Mouse (Mus musculus): ENCODE data around the gene Tank.
A peak's percentile ranks its signal among the peaks of the same experiment; 100 is the strongest.

The Tank gene

DNA sequence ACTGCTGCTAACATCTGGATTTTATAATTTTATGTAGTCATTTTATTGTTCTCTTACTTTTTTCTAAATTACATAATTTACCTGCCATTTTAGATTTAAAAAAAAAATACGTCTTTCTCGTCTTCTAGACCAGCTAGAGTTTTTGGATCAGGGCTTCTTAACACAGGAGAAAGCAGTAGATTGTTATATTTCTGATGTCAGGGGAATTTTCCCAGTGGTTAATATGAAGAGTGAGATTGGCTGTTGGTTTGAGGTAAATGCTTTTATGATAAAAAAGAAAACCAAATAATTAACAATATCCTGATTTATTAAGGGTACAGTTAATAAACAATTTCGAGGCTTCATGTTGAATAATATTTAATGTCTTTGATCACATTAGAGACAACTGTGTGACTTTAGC, 1.7 kb downstream of the Tank start:
- DNase-seq (ENCODE audit: low spot score), result no peak

DNA sequence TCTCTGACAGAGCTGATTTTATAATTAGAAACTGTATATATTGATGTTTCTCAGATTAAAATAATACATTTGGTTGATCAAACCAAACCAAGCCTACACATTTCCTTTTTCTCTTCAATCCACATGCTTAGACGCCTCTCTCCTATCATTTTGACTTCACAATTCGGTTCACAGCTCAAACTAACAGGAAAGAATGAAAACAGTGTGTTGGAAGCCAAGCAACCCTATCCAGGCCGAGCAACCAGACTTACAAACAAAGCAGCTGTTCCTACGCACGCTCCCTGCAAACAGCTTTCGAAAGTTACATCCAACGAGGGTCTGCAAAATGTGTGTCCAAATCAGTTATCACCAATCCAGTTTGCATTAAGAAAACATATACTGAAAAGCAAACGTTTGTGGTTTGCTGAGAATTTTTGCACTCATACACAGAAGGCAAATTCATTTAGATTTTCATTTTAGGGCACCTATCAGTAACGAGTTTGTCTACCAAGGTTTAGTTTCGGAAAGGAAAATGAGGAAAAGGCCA, 2.2 kb downstream of the Tank start:
- no peak for DNase-seq (ENCODE audit: low spot score)

DNA sequence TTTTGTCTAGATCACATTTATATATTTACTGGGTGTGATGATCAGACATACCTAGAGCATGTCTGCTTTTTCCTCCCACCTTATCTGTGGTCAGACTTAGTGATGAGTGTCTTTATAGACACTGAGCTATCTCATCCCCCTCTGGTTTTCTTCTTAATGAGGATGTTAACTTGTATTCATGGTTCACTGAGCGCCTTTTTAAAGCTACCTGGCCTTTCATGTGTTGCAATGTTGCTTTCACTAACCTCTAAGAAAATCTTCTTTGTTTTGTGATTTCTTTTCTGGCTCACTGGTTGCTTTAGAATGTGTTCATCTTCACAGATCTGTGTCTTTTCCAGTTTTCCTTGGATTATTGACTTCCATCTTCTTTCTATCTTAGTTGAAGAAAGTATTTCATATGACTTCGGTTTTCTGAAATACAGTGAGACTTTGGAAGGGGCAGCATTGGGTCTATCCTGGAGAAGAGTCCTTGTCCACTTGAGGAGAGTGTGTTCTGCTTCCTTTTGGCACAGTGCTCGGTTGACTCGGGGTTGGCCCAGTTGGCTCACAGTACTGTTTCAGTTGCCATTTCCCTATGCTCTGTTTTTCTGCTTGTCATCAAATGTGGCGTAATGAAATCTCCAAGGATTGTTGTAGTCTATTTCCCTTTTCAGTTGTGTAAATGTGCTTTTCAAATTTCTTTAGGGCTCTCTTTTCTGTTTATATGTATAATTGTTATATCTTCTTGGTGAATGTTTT, 4.4 kb downstream of the Tank start:
- DNase-seq (ENCODE audit: low spot score), result no peak

DNA sequence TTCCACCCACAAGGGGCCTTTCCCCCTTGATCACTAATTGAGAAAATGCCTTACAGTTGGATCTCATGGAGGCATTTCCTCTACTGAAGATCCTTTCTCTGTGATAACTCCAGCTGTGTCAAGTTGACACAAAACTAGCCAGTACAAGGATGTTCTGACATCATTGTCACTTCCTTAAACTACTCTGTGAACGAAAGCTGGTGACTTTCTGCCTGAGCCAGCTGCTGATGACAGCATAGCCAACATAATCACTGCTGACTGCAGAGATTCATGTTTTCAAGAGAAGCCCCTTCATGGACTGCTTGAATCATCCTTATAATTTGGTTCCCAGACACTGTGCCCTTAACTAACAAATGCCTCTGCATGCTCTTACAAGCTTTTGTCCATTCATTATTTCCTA, 7.1 kb downstream of the Tank start:
- no peak for DNase-seq (ENCODE audit: low spot score)

DNA sequence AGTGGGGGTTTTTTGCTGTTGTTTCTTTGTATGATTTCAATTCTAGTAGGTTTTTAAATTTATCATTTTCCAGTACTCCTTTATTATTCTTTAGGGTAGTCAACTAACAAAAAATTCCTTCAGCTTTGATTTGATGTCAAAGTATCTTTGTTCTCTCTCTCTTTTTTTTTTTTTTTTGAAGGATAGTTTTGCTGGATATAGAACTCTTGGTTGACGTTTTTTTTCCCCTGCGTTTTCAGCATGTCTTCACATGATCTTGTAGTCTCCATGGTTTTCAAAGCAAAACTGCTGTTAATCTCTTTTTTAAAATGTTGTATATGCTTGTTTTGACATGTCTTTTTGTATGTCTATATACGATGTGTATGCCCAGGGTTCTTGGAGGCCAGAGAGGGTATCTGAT, 7.8 kb downstream of the Tank start:
- no peak for DNase-seq (ENCODE audit: low spot score)

DNA sequence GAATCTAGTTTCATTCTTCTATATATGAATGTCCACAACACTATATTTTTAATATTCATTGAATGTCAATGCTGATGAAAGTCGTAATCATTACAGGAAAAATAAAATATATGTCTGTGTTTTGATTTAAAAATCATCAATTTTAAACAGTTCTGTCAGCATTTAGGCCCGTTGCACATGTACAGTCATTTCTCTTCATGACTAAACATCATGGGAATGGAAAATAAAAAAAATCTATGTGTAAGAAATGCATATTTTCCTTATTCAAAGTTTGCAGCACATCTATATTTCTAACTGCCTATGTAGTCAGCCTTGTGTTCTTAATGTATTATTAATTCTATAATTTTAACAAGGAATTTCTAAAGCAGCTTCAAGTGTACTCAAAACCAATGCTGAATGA, 12.4 kb downstream of the Tank start:
- no peak for DNase-seq (ENCODE audit: low spot score)

DNA sequence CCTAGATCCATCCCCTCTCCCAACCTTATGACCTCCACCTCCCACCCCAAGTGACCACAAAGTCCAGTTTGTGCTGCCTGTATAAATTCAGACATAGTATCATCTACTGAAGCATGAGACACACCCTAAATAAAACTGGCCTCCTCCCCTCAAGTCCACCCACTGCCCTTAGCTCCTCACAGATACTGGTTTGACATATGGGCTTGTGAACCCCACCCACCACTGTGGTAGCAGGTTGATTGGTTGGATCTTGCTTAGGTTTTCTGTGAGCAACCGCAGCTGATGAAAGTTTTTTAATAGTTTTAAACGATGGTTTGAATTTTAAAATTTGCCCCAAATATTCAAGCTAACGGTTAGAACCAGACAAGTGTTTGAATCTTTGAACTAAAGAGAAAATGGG, 13.7 kb downstream of the Tank start:
- DNase-seq (ENCODE audit: low spot score), result no peak

DNA sequence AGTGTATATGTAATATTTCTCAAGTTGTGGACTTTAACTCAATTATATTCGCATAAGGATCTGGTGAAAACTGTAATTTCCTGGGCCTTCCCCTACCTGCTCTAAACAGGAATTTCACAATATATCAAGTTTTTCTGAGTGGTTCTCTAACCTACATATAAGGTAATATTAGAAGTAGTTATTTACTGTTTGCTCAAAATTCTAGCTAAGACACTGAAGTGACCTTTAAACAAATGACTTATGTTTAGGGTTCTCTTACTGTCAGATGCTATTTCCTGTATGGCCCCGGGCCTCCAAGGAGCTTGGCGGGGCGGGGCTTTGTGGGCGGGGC, 14.3 kb downstream of the Tank start:
- DNase-seq (ENCODE audit: low spot score), result no peak

DNA sequence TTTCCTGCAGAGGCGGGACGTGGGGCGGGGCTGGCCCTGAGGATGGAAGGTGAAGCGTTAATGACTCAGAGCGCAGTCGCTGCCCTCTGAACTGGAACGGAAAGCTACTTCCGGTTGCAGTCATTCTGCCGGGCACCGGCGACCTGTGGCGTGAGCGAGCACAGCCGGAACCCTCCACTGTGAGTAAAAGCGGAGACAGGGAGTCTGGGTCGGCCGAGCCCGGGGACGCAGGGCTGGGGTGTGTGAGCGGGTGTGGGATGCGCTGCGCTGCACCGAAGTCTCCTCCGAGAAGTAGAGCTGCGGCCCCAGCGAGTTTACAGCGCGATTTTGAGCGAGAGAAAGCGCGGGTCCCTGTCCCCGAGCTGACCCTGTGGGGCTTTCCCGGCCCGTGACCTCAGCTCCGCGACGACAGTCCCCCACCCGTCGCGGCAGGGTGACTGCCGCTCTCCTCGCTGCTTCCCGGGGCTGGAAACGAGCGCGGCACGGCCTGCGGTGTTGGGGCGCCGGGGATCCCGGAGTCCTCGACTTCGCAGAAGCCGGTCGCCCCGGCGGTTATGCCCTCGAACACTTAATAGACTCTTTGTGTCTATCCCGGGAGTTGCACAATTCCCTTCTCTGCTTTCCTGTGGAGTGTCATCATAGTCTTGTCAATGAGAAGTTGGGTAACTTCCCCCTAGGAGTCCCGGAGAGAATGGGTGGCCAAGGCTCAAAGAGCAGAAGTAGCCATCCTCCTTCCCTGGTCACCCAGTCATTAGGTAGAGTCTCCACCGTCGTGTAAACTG, 14.8 kb downstream of the Tank start:
- DNase-seq (ENCODE audit: low spot score), result peak; percentile 77

DNA sequence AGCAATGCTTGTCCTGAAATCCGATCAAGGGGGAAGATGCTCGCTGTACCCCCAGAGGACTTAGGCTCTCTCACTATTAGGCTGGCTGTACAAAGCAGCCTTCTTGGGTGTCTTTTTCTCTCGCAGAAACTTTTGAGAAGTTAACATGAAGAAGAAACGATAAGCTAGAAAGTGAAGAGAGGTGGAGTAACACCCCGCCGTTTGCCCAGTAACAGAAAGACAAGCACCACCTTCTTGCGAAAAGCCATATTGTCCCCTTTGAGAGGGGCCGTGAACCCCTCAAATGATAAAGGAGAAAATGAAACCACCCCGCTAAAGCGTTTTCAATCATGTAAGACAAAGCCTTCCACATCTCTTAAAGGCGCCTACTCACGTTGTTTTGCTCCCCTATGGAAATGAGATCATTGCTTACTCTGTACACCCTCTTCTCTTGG, 15.5 kb downstream of the Tank start:
- DNase-seq (ENCODE audit: low spot score), result no peak

DNA sequence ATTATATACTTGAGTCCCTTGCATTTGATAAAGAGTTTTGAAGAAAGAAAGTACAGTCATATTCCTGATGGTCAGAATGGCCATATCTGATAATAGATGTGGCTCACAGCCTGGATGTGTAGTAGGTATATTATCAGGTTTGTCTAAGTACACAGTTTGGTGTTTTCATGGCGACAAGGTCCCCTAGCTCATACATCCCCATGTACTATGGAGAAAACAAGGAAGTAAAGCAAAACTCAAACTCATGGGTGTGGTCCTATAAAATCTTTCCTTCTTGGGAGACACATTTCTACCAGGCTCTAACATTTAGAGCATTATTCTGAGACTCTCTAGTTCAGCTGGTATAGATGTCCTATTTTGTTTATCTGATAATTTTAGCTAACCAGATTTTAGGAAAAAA, 21.3 kb downstream of the Tank start:
- DNase-seq (ENCODE audit: low spot score), result no peak

DNA sequence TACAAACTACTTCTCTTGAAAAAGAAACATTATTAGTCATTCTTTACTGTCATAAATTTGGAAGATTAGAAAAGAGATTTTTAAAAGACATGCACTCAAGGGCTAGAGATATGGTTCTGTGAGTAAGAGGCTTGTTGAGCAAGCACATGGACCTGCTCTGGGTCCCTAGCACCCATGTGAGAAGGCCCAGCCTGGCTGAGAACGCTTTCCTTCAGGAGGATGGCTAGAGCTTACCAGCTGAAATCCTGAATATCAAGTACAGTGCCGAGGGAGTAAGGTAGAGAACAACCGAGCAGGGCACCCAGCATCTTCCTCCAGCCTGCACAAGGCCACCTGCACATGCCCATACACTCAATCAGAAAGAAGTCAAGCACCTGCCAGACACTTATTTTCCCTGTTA, 25.1 kb downstream of the Tank start:
- DNase-seq (ENCODE audit: low spot score), result no peak

DNA sequence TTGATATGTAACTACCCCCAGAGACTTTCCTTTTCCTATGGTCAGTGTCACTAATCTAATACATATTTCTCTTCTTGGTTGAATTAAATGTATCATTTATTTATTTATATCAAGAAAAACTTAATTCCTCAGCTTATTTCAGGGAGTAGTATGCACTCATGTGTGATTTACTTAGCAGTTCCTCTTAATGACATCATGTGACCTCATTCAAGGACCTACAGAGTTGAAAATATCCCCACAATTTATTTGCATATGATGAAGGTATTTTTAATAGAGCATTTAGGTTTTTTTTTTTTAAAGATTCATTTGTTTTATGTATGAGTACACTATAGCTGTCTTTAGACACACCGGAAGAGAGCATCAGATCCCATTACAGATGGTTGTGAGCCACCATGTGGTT, 28.6 kb downstream of the Tank start:
- no peak for DNase-seq (ENCODE audit: low spot score)

DNA sequence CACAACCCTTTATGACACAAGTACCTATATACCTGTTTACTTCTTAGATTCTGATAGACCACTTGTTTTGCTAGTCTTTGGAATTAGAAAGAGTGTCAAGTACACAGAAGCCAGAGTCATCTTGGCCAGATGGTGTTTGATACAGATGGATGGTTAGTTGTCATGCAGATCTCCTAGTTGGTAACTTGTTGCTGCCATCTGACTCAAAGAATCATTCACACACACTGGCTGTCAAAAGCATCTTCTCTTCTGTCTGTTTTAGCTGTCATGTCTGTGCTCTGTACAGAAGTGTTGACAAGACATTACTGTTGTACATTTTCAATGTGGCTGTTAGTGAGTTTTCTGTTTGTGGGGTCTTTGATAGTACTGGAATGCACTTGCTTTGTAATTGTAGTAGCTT, 45.6 kb downstream of the Tank start:
- DNase-seq (ENCODE audit: low spot score), result no peak

DNA sequence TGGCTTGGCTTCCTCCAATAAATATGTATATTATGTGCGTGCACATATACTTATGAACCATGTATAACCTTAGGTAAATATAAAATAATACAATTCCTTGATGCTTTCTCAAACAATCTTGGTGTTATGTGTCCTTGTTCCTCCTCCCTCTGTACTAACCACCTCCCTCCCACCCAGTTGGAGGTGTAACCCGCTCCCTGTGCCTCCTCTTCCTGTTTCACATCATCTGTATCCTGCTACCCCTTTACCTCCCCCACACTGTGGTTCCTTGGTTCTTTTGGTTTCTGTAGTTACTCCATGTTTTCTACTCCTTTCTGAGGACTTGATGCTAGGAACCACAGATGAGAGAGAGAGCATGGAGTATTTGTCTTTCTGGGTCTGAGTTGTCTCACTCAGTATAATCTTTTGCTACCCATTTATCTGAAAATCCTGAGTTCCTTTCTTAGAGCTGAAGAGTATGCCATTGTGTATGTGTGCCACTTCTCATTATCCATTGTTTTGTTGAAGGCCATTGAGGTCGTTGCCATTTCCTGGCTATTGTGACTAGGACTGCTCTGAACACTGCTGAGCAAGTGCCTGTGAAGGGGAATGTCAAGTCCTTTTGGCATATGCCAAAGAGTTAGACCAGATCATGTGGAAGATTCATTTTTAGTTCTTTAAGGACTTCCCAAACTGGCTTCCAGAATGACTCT, 52.6 kb downstream of the Tank start:
- no peak for DNase-seq (ENCODE audit: low spot score)

DNA sequence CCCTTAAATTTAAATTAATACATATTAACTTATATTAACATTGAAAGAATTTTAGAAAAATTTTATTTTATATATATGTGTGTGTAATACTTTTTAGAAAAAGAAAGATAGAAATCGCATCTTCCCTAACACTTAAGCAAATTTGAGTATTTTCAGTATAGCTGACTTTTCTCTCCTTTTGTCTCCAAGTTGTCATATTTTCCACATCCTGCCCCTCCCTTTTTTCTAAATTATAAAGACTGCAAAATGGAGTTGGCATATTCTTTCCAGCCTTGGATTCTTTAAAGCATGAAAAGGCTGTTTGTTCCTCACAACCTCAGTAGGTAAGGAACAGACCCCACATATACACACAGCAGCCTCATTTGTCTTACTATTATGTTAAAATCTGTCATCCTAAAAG, 56.7 kb downstream of the Tank start:
- DNase-seq (ENCODE audit: low spot score), result no peak

DNA sequence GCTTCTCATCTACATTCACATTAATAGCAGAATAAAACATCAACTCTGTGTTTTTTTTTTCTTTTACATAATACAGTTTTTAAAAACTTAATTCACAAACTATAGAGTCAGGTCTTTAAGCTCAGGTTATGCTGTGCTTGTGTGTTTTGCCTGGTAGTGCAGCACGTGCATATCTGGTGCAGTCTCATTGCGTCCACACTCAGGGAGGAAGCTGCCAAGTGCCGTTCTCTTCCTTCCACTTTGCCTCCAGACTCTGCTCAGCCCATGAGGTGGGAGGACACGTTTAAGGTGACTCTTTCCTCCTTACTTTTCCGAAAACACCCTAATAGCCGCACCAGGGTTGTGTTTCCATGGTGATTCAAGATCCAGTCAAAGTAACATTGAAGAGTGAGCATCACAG, 59.8 kb downstream of the Tank start:
- DNase-seq (ENCODE audit: low spot score), result no peak

DNA sequence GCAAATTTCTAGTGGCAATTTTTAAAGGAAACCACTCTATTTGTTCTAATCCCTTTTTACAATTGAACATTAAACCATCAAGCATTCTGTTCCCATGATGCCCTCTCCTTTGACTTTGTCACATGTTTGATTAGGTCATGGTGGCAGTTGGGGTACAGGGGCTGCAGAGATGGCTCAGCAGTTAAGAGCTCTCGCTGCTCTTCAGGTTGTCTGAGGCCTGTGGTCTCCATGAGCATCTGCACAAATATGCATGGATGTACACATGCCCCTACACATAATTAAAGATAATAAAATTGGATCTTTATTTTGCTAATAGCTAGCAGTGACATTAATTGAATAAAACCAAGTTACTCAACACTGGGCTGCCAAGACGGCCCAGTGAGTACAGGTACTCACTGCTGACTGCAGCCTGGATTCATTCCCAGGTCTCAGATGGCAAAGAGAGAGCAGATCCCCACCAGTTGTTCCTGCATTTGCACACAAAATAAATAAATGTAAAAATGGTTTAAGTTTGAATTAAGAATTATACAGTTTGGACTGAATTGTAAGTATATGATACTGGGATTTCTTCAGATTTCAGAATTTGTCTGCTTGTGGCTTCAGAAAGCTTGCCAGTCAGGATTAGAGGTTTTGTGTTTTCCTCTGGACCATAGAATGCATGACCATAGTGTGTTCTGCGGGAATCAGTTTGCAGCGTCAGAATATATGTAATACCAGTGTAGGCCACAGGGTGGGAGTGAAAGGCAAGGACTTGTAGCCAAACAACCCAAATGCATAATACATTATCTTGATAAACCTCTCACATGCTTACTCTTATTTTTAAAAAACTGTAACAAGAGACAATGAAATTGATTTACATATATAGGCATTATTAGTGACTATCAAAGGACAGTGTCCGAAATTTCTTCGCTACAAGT, 64.3 kb downstream of the Tank start:
- DNase-seq (ENCODE audit: low spot score), result peak; percentile 61

DNA sequence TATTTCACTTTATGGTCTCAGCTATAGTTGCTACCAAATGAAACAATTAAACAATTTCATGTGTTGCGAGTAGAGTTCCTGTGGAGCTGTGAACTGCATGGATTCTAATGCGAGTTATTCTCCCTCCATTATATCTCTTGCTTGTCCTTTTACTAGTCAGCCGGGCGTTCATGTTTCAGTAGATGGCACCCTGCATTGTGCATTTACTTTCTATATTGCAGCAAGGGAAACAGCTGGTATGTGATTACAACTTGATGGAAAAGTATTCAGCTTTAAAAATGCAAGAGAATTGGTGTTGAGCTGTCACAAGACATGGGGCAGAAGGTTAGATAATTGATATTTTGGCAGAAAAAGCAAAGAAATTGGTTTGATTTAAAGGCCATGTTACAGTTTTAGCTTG, 72.8 kb downstream of the Tank start:
- no peak for DNase-seq (ENCODE audit: low spot score)

DNA sequence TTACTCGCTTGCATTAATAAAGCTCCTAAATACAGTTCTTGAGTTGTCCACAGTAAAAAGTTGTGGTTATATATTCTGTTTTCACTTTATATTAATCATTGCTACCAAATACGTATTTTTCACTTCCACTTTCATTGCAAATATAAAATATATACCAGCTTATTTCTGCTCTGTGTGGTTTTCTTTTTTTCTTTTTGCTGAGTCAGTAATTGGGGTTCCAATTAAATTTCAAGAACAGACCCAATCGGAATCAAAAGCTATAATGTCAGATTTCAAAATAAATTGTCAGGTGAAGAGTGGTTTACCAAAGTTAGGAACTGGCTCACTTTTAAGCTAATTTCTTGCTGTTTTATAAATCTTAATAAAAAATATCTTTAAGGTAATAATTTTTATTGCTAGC, 73.3 kb downstream of the Tank start:
- no peak for DNase-seq (ENCODE audit: low spot score)

DNA sequence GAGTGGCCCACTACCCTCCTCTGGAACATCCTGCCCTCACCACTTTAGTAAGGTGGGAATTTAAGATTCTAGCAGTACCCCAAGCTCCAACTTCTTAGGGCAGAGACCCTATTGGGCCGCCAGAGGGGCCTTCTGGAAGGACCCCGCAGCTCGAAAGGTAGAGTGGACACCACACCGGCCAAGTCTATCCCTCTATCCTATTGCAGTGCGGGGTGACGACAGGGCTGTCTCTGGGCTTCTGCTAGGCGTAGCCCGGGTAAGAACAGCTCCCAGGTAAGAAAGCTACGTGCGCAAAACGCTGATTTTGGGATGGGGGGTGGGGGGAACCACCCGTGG, 76.6 kb downstream of the Tank start:
- no peak for DNase-seq (ENCODE audit: low spot score)

Data from left cerebral cortex, adult 11 months (tissue).